Mouse (Mus musculus): Measurements from ENCODE around the gene Slco1a4.
"Not testable (repeated sequence)": the region's sequence is repeated elsewhere in the genome, so short reads cannot be mapped to it uniquely, and the experiment has no call there.

The Slco1a4 gene

GRCm38 (mm10) chr6:141856085-141856484 lies at the start of gene Slco1a4:
TSS of gene Slco1a4 (minus strand) at chr6:141856199.
- no peak for DNase-seq (ENCODE audit: low spot score)

DNA sequence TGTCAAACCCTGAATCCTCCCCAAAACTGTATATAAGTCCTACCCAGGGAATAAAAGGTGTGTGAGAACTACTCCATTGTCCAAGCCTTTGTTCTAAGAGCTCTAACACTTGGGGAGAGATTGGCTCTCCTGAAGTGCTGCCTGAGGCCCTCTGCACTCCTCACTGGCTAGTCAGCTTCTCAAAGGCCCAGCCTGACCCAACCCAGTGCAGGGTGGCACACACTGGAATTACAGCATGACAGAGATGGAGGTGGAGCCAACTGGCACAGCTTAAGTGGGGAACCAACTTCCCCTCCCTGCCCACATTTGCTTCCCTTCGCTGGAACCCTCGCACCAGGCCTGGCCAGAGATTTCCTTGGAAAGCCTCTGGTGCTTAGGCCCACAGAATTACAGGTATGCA lies 42.2 kb upstream of the Slco1a4 start:
- DNase-seq (ENCODE audit: low spot score) = no peak

- no peak for DNase-seq (ENCODE audit: low spot score)
These were observed 33.7 kb upstream of the Slco1a4 start for GRCm38 (mm10) chr6:141889723-141890122.

DNA sequence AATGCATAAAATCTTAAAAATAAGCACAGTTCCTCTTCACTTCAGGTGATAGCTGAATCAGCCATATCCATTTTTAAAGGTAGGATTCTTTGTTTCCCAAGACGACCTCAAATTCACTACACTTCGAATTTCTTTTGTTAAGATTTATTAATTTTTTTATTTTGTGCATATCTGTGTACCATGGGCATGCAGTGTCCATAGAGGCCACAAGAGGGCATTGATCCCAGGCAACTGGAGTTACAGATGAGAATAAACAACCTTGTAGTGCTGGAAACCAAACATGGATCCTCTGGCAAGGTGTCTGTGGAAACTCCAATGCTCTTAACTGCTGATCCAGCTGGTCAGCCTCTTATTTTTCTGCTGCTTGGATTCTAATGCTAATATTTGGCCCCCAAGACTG lies 32.2 kb upstream of the Slco1a4 start:
- DNase-seq (ENCODE audit: low spot score) = no peak

GRCm38 (mm10) chr6:141882581-141882980 lies 26.6 kb upstream of the Slco1a4 start:
- no peak for DNase-seq (ENCODE audit: low spot score)

- not testable (repeated sequence) for DNase-seq (ENCODE audit: low spot score)
These were observed 19.7 kb upstream of the Slco1a4 start for GRCm38 (mm10) chr6:141875742-141876141.

GRCm38 (mm10) chr6:141871711-141872110 lies 15.7 kb upstream of the Slco1a4 start:
- no peak for DNase-seq (ENCODE audit: low spot score)

DNA sequence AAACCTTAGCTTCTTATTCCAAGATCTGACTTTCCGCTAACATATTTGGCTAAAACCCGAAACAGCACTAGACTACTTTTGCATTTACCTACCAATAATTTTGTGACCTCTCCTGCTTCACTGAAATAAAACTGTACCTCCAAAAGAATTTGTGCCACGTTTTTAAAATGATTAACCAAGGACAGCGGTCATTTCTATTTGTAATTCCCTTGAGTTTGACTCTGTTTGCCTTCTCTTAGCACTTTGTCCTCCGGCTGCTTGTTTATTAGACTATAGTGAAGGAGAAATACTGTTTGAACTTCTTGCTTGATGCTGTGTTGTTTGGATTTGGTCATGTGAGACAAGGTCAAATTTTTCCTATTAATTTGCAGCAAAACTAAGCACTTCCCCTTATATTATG lies 12.7 kb upstream of the Slco1a4 start:
- no peak for DNase-seq (ENCODE audit: low spot score)

GRCm38 (mm10) chr6:141866026-141866425 lies 10.0 kb upstream of the Slco1a4 start:
- DNase-seq (ENCODE audit: low spot score) = no peak

DNA sequence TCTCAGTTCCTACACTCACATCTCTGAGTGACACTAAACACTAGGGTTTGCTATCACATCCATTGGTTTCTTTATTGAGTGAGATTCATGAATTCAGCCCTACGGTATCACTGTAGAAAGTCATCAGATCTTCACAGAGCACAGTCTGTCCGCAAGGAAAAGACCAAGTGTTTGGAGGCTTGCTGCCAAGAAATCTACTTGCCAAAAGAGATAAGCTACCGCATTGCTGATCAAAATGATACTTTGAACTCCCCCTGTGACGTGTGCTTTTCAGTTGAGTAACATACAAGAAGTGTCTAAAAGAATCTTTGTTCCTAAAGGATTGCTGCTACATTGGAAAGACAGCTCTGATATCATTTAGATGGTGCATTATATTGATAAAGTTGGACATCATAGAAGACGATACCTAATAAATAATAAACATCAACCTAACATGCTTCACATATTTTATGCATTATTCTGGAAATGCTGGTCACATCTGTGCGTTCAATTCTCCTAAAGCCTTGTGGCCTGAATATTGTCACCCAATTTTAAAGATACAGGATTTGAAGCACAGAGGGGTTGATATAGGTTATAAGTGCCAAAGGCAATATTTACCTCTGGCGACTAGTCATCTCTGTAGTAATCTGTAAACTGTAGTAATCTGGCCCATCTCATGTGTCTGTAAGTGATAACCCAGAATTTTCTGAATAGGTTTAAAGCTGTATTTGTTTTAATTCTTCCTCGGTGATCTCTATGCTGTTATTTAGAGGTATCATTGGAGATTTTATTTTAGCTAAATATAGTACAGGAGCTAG lies 1.9 kb upstream of the Slco1a4 start:
- DNase-seq (ENCODE audit: low spot score) = no peak

GRCm38 (mm10) chr6:141853616-141854015 lies 2.4 kb downstream of the Slco1a4 start:
- no peak for DNase-seq (ENCODE audit: low spot score)

DNA sequence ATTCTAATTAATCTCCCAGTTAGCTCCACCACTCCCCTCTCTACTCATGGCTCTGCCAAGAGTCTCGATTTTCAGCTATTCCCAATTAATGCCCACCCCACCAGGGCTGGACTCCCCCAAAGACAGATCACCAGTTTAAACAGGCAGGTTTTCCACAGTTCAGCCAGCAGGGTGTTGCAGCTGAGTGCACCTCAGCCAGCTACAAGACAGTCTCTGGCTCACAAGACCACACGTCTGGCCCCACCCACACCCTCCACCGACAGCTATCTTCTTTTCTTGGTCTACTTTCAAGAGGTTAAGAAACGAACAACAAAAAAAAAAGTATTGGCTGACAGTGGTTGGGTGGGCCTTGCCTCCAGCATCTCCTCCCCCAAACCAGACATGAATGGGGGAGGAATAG lies 6.9 kb downstream of the Slco1a4 start:
- no peak for DNase-seq (ENCODE audit: low spot score)

- DNase-seq (ENCODE audit: low spot score) = no peak
These were observed 58.2 kb downstream of the Slco1a4 start for GRCm38 (mm10) chr6:141797837-141798236.

DNA sequence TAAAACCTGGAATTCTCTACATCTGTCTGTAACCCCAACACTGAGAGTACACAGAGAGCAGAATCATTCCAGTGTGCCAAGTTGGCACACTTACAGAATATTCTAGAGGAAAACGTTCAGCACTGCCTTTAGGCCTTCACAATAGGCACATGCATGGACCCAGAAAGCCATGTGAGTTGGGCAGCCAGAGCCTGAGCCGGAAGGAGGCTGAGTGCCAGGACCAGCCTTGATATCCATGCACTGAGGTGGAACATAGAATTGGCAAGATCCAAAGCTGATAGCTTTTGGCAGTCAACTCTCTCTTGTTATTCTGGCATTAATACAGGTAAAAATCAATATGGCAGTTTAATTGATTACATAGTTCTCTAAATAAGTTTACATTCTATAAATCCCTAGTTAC lies 81.5 kb downstream of the Slco1a4 start:
- DNase-seq (ENCODE audit: low spot score) = no peak

GRCm38 (mm10) chr6:141773710-141774109 lies 82.3 kb downstream of the Slco1a4 start, which contains the start of gene Gm5724:
TSS of gene Gm5724 (minus strand) at chr6:141773810.
- DNase-seq (ENCODE audit: low spot score) = no peak

Data from ovary, postnatal 10 days (tissue).